Mouse (Mus musculus) liver, embryonic 14.5 days (tissue): Measurements from ENCODE around the gene Pla2r1. TPM values are rescaled to one million over a fixed set of nuclear protein-coding genes. Genes with fewer than 3 reads are reported as not detected.

Experiments used
- ATAC-seq: fragments of 200-750 bp; cut with Nextera tagmentation; 2 replicates; pipeline ENCODE4 v1.8.0; 2017; ENCODE audit warnings: moderate number of reproducible peaks, mild to moderate bottlenecking, moderate library complexity; ENCODE audit not compliant: insufficient read depth
- DNase-seq, 3 experiments: peaks; one replicate each; pipeline ENCODE4 v3.0.0-alpha.2; 2012 to 2013; ENCODE audit warnings: low read depth in 3 of 3, low spot score in 3 of 3
- H3K27ac ChIP-seq: fragments of 300-500 bp; sonication (generic); 2 replicates; pipeline ENCODE4 v1.5.1; 2014; ENCODE audit warnings: moderate library complexity, mild to moderate bottlenecking, control low read depth, inconsistent platforms
- H3K27me3 ChIP-seq: fragments of 300-500 bp; sonication (generic); 2 replicates; pipeline ENCODE4 v1.6.1; 2014; ENCODE audit warnings: mild to moderate bottlenecking, low read length, moderate library complexity; ENCODE audit not compliant: control insufficient read depth, insufficient read depth
- H3K36me3 ChIP-seq: fragments of 300-500 bp; sonication (generic); replicated peaks from 2 replicates; pipeline ENCODE4 v1.6.1; 2014; ENCODE audit warnings: low read depth; ENCODE audit not compliant: control insufficient read depth, insufficient read depth
- H3K4me1 ChIP-seq, 2 experiments: fragments of 200-500 bp in 1 of 2; fragments of 300-500 bp in 1 of 2; sonication (generic) in 1 of 2; replicated peaks; 2 replicates each; pipeline ENCODE4 v1.6.1; 2012 to 2014; ENCODE audit warnings: antibody characterized with exemption in 1 of 2, inconsistent platforms in 1 of 2, low read length in 1 of 2; ENCODE audit not compliant: control insufficient read depth in 2 of 2, insufficient read depth in 2 of 2
- H3K4me2 ChIP-seq: fragments of 300-500 bp; sonication (generic); 2 replicates; pipeline ENCODE4 v1.6.1; 2014; ENCODE audit warnings: low read depth, mild to moderate bottlenecking, control low read depth, moderate library complexity
- H3K4me3 ChIP-seq, 2 experiments: fragments of 200-500 bp in 1 of 2; fragments of 300-500 bp in 1 of 2; sonication (generic) in 1 of 2; 2 replicates each; pipeline ENCODE4 v1.5.1; 2012 to 2014; ENCODE audit warnings: low read depth in 2 of 2, low read length in 2 of 2, mild to moderate bottlenecking in 2 of 2, control low read depth in 1 of 2, inconsistent platforms in 1 of 2, moderate library complexity in 1 of 2; ENCODE audit not compliant: insufficient read depth in 1 of 2
- H3K9ac ChIP-seq: fragments of 300-500 bp; sonication (generic); replicated peaks from 2 replicates; pipeline ENCODE4 v1.6.1; 2014; ENCODE audit warnings: mild to moderate bottlenecking, control low read depth, moderate library complexity
- H3K9me3 ChIP-seq: fragments of 300-500 bp; sonication (generic); 2 replicates; pipeline ENCODE4 v1.6.1; 2016; ENCODE audit warnings: low read length, mixed read lengths; ENCODE audit not compliant: control insufficient read depth
- CTCF ChIP-seq: IDR thresholded peaks from 2 replicates; pipeline ENCODE4 v1.5.1; 2016; ENCODE audit warnings: antibody characterized with exemption, low read depth, control low read depth
- EP300 ChIP-seq: IDR thresholded peaks from 2 replicates; pipeline ENCODE4 v1.6.1; 2016; ENCODE audit warnings: antibody characterized with exemption, low read depth
- WGBS: fragments of 180-500 bp; shearing (Covaris S2); extraction: QIAGEN DNeasy Blood & Tissue Kit; methylation state at CpG from one replicate; pipeline ENCODE4 v1.1.7; 2014; ENCODE audit not compliant: insufficient replicate concordance; 5-methylcytosine and 5-hydroxymethylcytosine counted together
- polyA plus RNA-seq, 2 experiments: library from polyadenylated mRNA; depleted of rRNA in 1 of 2; stranded (reverse) in 1 of 2; unstranded in 1 of 2; fragments of >200 nt; fragmentation: Nextera tagmentation in 1 of 2; extraction: Ambion mirVana in 1 of 2; gene quantifications; 2 replicates each; pipeline versions ENCODE4 v1.2.1 to v1.2.3; 2012 to 2014

Gene Pla2r1
- polyA plus RNA-seq, 2 experiments: 0.17 to 0.19 TPM

DNA sequence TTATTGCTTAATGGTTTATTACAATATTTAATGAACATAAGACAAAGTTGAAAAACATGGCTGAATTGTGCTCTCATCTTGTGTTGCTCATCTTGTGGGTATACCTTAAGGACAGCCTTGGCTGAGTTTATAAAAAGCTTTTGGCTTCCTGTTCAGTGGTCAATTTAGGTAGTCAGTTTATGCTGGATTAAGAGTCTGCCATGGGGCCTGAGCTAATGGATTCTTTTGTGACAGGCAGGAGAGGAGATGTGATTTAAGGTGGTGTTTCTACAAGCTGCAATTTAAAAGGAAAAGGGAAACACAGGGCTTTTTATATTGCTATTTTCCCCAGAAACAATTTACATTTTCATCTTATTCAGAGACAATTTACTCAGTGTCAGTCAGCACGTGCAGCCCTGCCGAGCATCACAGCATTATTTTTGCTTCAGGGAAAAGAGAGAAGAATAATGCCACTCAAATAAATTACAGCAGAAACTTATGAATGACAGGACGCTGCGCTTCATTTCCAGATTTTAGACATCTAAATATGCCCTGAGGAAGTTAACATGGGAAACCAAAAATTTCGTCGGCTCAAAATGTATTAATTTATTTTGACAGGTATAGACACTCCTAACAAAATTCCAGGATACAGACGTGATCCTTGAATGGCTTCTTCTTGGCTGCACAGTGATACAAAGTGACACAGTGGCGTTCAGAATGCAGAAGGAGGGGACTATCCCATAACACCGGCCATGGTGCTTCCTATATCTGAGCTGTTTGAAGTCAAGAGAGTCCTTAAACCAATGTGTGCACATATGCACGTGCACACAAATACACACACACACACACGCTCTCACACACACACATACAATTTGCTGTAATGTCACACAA, 84.0 kb downstream of the Pla2r1 start:
- H3K9ac ChIP-seq: no peak overlapping the region
- DNase-seq: no peak
- no peaks in the 10 kb centered on the region for H3K9me3 ChIP-seq
- TF ChIP-seq CTCF (no peak), EP300 (no peak)
- no peak for ATAC-seq
- WGBS: 66% methylated on average over 11 of the region's 11 CpGs
- no peak overlapping the region for H3K4me3 ChIP-seq
- H3K36me3 ChIP-seq: no peaks in the 10 kb centered on the region
- H3K27ac ChIP-seq: no peak overlapping the region
- H3K4me2 ChIP-seq: no peak overlapping the region
- H3K27me3 ChIP-seq: no peaks in the 10 kb centered on the region
- H3K4me1 ChIP-seq: no peaks in the 10 kb centered on the region

DNA sequence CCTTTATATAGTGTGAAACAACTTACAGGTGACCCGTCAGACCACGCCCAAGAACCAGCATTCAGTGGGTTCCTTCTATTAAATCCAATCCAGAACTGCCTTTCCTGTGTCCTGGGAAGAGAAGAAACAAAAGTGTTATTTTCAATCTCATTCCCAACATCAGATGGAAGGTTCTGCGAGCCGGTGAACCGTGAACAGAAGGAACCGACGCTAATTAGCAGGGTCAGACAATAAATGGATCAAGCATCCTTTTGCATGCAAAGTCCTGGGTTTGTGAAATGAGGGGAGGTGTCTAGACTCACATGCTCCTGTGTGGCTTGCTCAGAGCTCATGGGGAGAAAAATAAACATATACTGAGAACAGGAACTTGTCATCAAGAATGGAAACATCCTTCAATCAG, 100.7 kb downstream of the Pla2r1 start:
- no peaks in the 10 kb centered on the region for H3K4me1 ChIP-seq
- H3K4me2 ChIP-seq: no peak overlapping the region
- no peak overlapping the region for H3K27ac ChIP-seq
- H3K36me3 ChIP-seq: no peaks in the 10 kb centered on the region
- DNase-seq (no peak), ATAC-seq (no peak)
- no peaks in the 10 kb centered on the region for H3K9me3 ChIP-seq
- 69% methylated on average over 7 of the region's 7 CpGs for WGBS
- H3K9ac ChIP-seq: no peak overlapping the region
- H3K4me3 ChIP-seq: no peak overlapping the region
- no peaks in the 10 kb centered on the region for H3K27me3 ChIP-seq
- no peak for TF ChIP-seq EP300
- no peak for TF ChIP-seq CTCF

DNA sequence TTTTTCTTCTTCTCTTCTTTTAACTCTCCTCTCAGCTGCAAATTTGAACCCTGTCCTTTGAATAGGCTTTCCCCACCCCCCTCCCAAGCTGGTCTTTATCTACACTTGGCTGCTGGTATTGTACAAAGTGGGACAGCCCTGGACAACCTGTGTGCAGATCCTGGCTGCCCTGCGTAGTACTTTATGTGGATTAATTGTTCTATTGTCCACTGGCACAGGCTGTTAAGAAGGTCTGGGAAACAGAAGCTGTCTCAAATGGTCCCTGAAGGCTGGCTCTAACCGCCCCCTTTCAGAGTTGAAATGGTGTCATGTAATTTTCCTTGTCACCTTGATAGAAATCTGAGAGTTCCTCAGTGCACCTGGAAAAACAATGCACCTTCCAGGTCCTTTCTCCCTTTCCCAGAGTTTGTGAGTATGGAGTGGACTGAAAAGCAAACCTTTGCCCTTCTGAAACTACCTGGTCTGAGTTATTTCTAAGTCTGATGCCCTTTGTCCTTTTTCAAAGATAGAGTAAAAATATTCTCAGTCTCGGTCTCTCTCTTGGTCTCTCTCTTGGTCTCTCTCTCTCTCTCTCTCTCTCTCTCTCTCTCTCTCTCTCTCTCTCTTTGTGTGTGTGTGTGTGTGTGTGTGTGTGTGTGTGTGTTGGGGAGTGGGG, 101.9 kb downstream of the Pla2r1 start:
- Histone ChIP-seq H3K4me2 (no peak overlapping the region), H3K4me1 (no peaks in the 10 kb centered on the region), H3K27ac (no peak overlapping the region), H3K9ac (no peak overlapping the region), H3K4me3 (no peak overlapping the region), H3K9me3 (no peaks in the 10 kb centered on the region), H3K27me3 (no peaks in the 10 kb centered on the region), H3K36me3 (no peaks in the 10 kb centered on the region)
- DNase-seq (no peak), ATAC-seq (no peak)
- 58% methylated on average over 3 of the region's 3 CpGs for WGBS
- no peak for TF ChIP-seq EP300
- TF ChIP-seq CTCF: no peak

DNA sequence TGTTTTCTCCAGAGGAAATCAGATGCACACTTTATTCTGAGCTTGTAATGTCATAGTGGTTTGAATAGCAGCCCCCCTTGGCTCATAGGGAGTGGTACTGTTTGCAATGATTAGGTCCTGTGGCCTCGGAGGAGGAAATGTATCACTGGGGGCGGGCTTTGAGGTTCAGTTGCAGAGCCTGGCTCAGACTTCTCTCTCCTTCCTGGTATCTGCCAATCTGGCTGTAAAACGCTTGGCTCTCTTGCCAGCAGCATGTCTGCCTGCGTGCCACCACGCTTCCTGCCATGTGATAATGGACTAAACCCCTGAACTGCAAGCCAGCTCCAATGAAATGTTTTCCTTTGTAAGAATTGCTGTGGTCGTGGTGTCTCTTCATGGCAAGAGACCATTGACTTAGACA, 103.4 kb downstream of the Pla2r1 start:
- WGBS: 20% methylated on average over 6 of the region's 6 CpGs
- TF ChIP-seq EP300 (no peak), CTCF (no peak)
- ATAC-seq: no peak

More for the DNA sequence above, 103.4 kb downstream of the Pla2r1 start:
- Histone ChIP-seq H3K4me3 (no peak overlapping the region), H3K4me1 (no peaks in the 10 kb centered on the region), H3K27me3 (no peaks in the 10 kb centered on the region), H3K36me3 (no peaks in the 10 kb centered on the region), H3K27ac (no peak overlapping the region), H3K9ac (no peak overlapping the region), H3K4me2 (no peak overlapping the region), H3K9me3 (no peaks in the 10 kb centered on the region)
- DNase-seq: no peak
